26 mouse cellular contexts compared by ENCODE assay signal in the genomic region with DNA sequence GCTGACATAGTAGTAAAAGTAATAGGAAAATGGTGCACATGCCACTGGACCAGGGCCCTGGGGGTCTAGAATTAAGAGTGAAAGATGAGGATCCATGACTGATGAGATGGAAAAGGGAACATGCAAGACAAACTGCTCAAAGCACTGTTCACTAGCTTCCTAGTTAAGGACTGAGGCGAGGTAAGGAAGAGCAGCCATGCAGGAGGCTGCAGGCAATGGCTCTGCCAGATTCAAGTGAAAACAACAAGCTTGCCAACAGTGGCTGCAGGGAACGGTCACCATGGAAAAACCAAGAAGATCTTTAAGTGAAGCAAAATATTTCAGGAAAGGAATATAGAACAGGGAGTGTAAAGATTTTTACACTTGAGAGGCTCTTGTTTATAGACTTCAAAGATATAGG. TPM values are rescaled to one million over a fixed set of nuclear protein-coding genes. Genes with fewer than 3 reads are reported as not detected.
"Had no signal": no experiment of that assay in that cellular context is flagged by ENCODE, and none has a peak within 500 bp of the region (broad histone marks: within the 10 kb centered on the region; RNA-seq: fewer than 3 reads in every experiment).

No protein-coding gene starts in this region.

- H3K27me3 ChIP-seq: kidney, embryonic 15.5 days; limb, embryonic 13.5 days; liver, embryonic 12.5 days; liver, embryonic 15.5 days; lung, embryonic 15.5 days; megakaryocyte, embryonic 14.5 days; midbrain, embryonic 13.5 days; neural tube, embryonic 13.5 days; stomach, embryonic 15.5 days had no signal

- DNase-seq: kidney, postnatal 10 days; kidney, postnatal 36 days; layer of hippocampus, postnatal 36 days; liver; lung, adult 18-20 months; lung, postnatal 10 days; lung, postnatal 36 days; retina, postnatal 1 day; right cerebral cortex, postnatal 25 days; spleen, adult 18-20 months; thymus, postnatal 25 days had no signal

- H3K9me3 ChIP-seq: kidney, embryonic 15.5 days; limb, embryonic 10.5 days; limb, embryonic 13.5 days; liver, embryonic 12.5 days; liver, embryonic 15.5 days; lung, embryonic 15.5 days; megakaryocyte, embryonic 14.5 days; midbrain, embryonic 10.5 days; midbrain, embryonic 13.5 days; neural tube, embryonic 13.5 days; stomach, embryonic 15.5 days had no signal

- H3K4me2 ChIP-seq: kidney, embryonic 15.5 days; limb, embryonic 13.5 days; liver, embryonic 12.5 days; liver, embryonic 15.5 days; lung, embryonic 15.5 days; midbrain, embryonic 13.5 days; neural tube, embryonic 13.5 days; stomach, embryonic 15.5 days had no signal

- H3K36me3 ChIP-seq: kidney, embryonic 15.5 days; limb, embryonic 10.5 days; limb, embryonic 13.5 days; liver, embryonic 12.5 days; liver, embryonic 15.5 days; lung, embryonic 15.5 days; midbrain, embryonic 10.5 days; midbrain, embryonic 13.5 days; neural tube, embryonic 13.5 days; stomach, embryonic 15.5 days had no signal

- H3K27ac ChIP-seq: kidney, embryonic 15.5 days; left cerebral cortex, adult 2 months; limb, embryonic 10.5 days; limb, embryonic 13.5 days; liver, embryonic 12.5 days; liver, embryonic 15.5 days; lung, embryonic 15.5 days; midbrain, embryonic 10.5 days; midbrain, embryonic 13.5 days; neural tube, embryonic 13.5 days; stomach, embryonic 15.5 days had no signal

- H3K4me1 ChIP-seq: kidney, embryonic 15.5 days; limb, embryonic 10.5 days; limb, embryonic 13.5 days; liver, embryonic 12.5 days; liver, embryonic 15.5 days; lung, embryonic 15.5 days; megakaryocyte, embryonic 14.5 days; midbrain, embryonic 10.5 days; midbrain, embryonic 13.5 days; stomach, embryonic 15.5 days had no signal

- ATAC-seq: liver, embryonic 12.5 days; midbrain, embryonic 13.5 days; midbrain, embryonic 16.5 days had no signal

- H3K9ac ChIP-seq: kidney, embryonic 15.5 days; limb, embryonic 13.5 days; liver, embryonic 12.5 days; liver, embryonic 15.5 days; lung, embryonic 15.5 days; midbrain, embryonic 13.5 days; neural tube, embryonic 13.5 days; stomach, embryonic 15.5 days had no signal

- H3K4me3 ChIP-seq: kidney, embryonic 15.5 days; left cerebral cortex, adult 2 months; limb, embryonic 10.5 days; limb, embryonic 13.5 days; liver, embryonic 12.5 days; liver, embryonic 15.5 days; lung, embryonic 15.5 days; megakaryocyte, embryonic 14.5 days; midbrain, embryonic 10.5 days; midbrain, embryonic 13.5 days; myocyte; neural tube, embryonic 13.5 days; stomach, embryonic 15.5 days had no signal

RNA-seq across cellular contexts. Expression of gene Pacrg, which starts 31.5 kb away (rescaled TPM):
- total RNA-seq: monocyte, adult 5-6 weeks had no signal
- polyA plus RNA-seq: liver, embryonic 15.5 days had no signal

RNA-seq across cellular contexts. Expression of gene Prkn, which starts 31.6 kb away (rescaled TPM):
- total RNA-seq: monocyte, adult 5-6 weeks had no signal
